Mouse (Mus musculus): ENCODE results near the gene Dll4. TPM values are rescaled to one million over a fixed set of nuclear protein-coding genes. Genes with fewer than 3 reads are reported as not detected.
A peak's percentile ranks its signal among the peaks of the same experiment; 100 is the strongest.

The Dll4 gene
- polyA plus RNA-seq, 1 experiment from 2014 or later = 5.3 TPM

GRCm38 (mm10) chr2:119318043-119318710 lies 7.4 kb upstream of the Dll4 start:
- no peak overlapping the region for H3K4me3 ChIP-seq
- H3K27ac ChIP-seq = no peak overlapping the region
- peaks cover 45% of the 10 kb centered on the region for H3K27me3 ChIP-seq (ENCODE audit: low read depth, poor library complexity, severe bottlenecking)
- no peaks in the 10 kb centered on the region for H3K9me3 ChIP-seq (replicated peaks)
- no peak for DNase-seq (ENCODE audit: low spot score)
- peaks cover 47% of the 10 kb centered on the region for H3K4me1 ChIP-seq
- H3K36me3 ChIP-seq = no peaks in the 10 kb centered on the region
- WGBS = 77% methylated on average over 3 of the region's 3 CpGs

GRCm38 (mm10) chr2:119320571-119320970 lies 5.0 kb upstream of the Dll4 start:
- H3K4me3 ChIP-seq = no peak overlapping the region
- H3K36me3 ChIP-seq = no peaks in the 10 kb centered on the region
- H3K4me1 ChIP-seq = peaks cover 48% of the 10 kb centered on the region
- no peaks in the 10 kb centered on the region for H3K9me3 ChIP-seq (replicated peaks)
- whole genome bisulfite sequencing = 73% methylated on average over 8 of the region's 8 CpGs
- DNase-seq (ENCODE audit: low spot score) = no peak
- peaks cover 69% of the 10 kb centered on the region for H3K27me3 ChIP-seq (ENCODE audit: low read depth, poor library complexity, severe bottlenecking)
- H3K27ac ChIP-seq = no peak overlapping the region

DNA sequence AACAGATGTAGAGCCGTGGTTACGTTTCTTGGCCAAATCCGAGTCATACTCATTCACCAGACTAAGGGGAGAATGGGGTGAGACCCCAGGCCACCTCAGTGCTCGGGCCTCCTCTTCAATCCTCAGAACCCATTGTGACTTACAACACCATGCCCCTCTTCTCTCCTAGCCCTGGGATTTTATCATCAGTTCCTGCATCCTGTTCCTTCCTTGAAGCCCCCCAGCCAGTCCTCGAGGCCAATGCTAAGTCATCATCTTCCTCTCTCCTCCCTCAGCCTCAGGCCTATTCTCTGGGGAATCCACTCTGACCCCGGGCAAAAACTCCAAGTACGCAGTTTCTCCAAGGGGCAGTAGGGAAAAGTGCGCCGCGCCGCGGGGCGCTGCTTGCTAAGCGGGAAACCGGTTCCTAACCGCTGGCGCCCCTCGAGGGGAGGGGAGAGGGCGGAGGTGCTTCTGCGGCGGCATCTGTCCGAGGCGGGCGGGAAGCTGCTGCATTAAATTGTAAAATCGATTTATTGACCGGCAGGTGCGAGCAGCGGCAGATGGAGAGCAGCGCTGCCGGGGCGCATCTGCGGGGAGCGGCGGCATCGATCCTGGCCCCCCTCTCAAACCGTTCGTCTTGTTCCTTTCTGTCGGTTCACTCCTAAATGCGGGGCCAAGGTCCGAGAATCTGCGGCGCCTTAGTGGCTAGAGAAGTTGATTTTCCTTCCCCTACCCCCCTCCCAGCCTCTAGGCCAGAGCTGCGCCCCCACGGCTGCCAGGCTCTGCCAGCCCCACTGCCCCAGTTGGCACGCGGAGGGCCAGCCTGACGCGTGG lies 3.6 kb upstream of the Dll4 start:
- Histone ChIP-seq H3K27ac (peak overlapping the region; percentile 81), H3K36me3 (no peaks in the 10 kb centered on the region), H3K27me3 (ENCODE audit: low read depth, poor library complexity, severe bottlenecking) (peaks cover 83% of the 10 kb centered on the region), H3K4me1 (peaks cover 60% of the 10 kb centered on the region), H3K4me3 (peak overlapping the region; percentile 50), H3K9me3 (replicated peaks) (no peaks in the 10 kb centered on the region)
- 3% methylated on average over 48 of the region's 48 CpGs for WGBS
- DNase-seq (ENCODE audit: low spot score) = peak; percentile 60

- Histone ChIP-seq H3K4me3 (peak overlapping the region; percentile 50), H3K4me1 (peaks cover 64% of the 10 kb centered on the region), H3K36me3 (no peaks in the 10 kb centered on the region), H3K9me3 (replicated peaks) (no peaks in the 10 kb centered on the region), H3K27me3 (ENCODE audit: low read depth, poor library complexity, severe bottlenecking) (peaks cover 90% of the 10 kb centered on the region), H3K27ac (peak overlapping the region; percentile 81)
- 4% methylated on average over 39 of the region's 39 CpGs for WGBS
- peak; percentile 75 for DNase-seq (ENCODE audit: low spot score)
These were observed 2.8 kb upstream of the Dll4 start for GRCm38 (mm10) chr2:119322587-119323300.

DNA sequence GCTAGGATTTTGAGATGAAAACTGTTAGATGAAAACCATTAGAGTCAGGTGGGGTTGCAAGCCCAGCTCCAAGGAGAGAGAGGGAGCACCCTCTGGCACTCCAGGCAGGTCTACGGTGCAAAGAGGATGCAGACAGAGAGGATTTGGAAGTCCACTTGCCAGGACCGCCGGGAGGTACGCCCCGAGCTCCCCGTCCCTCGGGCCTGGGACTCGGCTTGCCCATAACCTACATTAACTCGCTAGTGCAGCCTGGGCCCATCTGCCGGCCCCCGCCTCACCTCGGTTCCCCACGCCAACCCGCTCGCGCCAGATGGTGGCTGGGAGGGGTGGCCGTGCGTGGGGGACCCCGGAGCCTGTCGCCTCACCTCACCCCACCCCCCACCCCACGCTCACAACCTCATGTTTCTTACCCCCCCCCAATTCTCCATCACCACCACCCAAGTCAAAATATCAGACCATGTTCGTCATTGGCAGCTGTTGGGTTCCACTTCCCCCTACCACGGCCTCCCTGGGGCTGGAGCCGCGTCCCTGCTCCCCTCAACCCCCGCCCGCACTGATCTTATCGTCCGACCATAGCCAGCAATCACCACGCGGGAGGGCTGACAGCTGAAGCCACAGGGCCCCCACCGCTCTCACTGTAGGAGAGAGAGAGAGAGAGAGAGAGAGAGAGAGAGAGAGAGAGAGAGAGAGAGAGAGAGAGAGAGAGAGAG lies 1.6 kb upstream of the Dll4 start:
- DNase-seq (ENCODE audit: low spot score) = peak; percentile 46
- Histone ChIP-seq H3K4me3 (peak overlapping the region; percentile 59), H3K36me3 (no peaks in the 10 kb centered on the region), H3K4me1 (peaks cover 61% of the 10 kb centered on the region), H3K27me3 (ENCODE audit: low read depth, poor library complexity, severe bottlenecking) (peaks cover 97% of the 10 kb centered on the region), H3K27ac (no peak overlapping the region), H3K9me3 (replicated peaks) (no peaks in the 10 kb centered on the region)
- WGBS = 2% methylated on average over 32 of the region's 32 CpGs

DNA sequence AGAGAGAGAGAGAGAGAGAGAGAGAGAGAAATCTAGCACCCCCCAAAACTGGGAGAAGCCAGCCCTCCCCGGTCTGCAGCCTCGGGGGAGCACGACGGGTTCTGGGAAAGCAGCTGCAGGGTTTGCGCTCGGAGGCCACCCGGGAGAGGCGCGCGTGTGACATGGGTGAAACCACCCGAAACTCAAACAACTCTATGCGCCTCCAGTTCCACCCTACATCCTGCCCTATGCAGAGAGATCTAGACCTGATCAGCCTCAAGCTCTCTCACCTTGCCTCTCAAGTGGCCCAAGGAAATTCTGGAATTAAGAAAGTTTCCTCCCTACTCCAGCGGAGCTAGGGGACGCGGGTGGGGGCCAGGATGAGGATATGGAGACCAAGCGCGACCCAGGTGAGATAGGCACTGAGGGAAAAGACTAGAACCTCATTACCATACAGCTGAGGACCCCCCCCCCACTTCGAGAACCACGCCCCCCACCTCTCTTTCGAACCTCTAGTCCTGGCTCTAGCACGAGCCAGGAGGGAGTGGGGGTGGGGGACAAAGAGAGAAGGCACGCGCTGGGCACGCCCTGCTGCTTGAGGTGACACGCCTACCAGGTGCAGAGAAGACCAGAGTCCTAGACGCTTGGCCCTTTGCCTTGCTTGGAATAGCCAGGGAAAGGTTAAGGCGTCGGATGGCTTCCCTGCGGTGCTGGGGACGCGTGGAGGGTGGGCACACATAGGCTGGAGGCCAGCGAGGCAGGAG lies 837 bp upstream of the Dll4 start:
- no peak overlapping the region for H3K27ac ChIP-seq
- H3K4me1 ChIP-seq = peaks cover 61% of the 10 kb centered on the region
- no peaks in the 10 kb centered on the region for H3K9me3 ChIP-seq (replicated peaks)
- peaks cover 99% of the 10 kb centered on the region for H3K27me3 ChIP-seq (ENCODE audit: low read depth, poor library complexity, severe bottlenecking)
- under 1% methylated on average over 32 of the region's 32 CpGs for WGBS
- H3K36me3 ChIP-seq = no peaks in the 10 kb centered on the region
- H3K4me3 ChIP-seq = peak overlapping the region; percentile 59
- DNase-seq (ENCODE audit: low spot score) = peak; percentile 44

DNA sequence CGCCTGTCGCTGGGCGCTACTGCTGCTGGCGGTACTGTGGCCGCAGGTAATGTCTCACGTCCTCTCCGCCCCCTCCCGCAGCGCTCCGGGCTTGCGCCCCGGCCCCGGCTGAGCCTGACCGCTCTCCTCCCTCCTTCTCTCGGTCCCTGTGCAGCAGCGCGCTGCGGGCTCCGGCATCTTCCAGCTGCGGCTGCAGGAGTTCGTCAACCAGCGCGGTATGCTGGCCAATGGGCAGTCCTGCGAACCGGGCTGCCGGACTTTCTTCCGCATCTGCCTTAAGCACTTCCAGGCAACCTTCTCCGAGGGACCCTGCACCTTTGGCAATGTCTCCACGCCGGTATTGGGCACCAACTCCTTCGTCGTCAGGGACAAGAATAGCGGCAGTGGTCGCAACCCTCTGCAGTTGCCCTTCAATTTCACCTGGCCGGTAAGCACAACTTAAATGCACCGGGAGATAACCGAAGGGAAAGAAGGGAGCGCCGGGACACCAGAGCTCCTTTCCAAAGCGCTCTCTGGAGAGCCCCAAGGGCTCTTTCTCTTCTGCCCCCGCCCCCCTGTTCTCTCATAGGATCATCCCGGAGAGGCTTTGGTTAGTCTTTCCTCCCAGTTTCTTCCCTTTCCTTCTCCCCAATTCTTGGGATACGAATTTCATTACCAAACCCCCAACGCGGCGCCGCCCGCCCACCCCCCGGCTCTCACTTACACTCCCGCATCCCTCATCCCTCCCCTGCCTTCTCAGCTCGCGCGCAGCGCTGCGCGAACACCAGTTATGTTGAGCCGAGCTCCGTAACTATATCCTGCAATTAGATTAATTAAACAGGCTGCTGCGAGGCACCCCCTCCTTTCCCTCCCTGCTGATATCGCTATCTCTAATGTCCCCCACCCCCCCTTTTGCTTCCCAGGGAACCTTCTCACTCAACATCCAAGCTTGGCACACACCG lies 847 bp downstream of the Dll4 start:
- WGBS = under 1% methylated on average over 61 of the region's 61 CpGs
- peak overlapping the region; percentile 53 for H3K27ac ChIP-seq
- no peaks in the 10 kb centered on the region for H3K36me3 ChIP-seq
- peaks cover 59% of the 10 kb centered on the region for H3K4me1 ChIP-seq
- peak; percentile 66 for DNase-seq (ENCODE audit: low spot score)
- H3K9me3 ChIP-seq (replicated peaks) = no peaks in the 10 kb centered on the region
- peaks cover 100% of the 10 kb centered on the region for H3K27me3 ChIP-seq (ENCODE audit: low read depth, poor library complexity, severe bottlenecking)
- H3K4me3 ChIP-seq = peak overlapping the region; percentile 59

GRCm38 (mm10) chr2:119327102-119327480 lies 1.5 kb downstream of the Dll4 start:
- Histone ChIP-seq H3K9me3 (replicated peaks) (no peaks in the 10 kb centered on the region), H3K4me1 (peaks cover 54% of the 10 kb centered on the region), H3K27me3 (ENCODE audit: low read depth, poor library complexity, severe bottlenecking) (peaks cover 100% of the 10 kb centered on the region), H3K27ac (peak overlapping the region; percentile 50; the same call in 1 of the 2 replicates), H3K36me3 (no peaks in the 10 kb centered on the region), H3K4me3 (peak overlapping the region; percentile 59)
- under 1% methylated on average over 30 of the region's 30 CpGs for WGBS
- DNase-seq (ENCODE audit: low spot score) = peak; percentile 80

DNA sequence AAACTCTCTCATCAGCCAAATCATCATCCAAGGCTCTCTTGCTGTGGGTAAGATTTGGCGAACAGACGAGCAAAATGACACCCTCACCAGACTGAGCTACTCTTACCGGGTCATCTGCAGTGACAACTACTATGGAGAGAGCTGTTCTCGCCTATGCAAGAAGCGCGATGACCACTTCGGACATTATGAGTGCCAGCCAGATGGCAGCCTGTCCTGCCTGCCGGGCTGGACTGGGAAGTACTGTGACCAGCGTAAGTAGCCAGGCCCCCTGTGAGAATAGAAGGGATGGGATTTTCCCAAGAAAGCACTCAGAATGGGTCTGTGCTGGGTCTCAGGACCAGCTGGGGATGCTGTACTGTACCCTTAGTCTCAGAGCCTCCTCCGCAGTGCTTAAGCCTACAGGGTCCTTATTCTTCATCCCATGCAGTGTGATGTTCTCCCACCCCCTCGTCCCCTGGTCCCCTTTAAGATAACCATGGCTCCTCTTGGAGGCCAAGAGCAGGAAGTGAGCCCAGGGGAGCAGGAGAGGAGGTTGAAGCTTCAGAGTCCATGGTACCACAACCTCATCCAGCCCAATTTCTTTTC lies 2.5 kb downstream of the Dll4 start:
- H3K36me3 ChIP-seq = no peaks in the 10 kb centered on the region
- DNase-seq (ENCODE audit: low spot score) = no peak
- peak overlapping the region; percentile 26; the same call in 1 of the 2 replicates for H3K27ac ChIP-seq
- no peaks in the 10 kb centered on the region for H3K9me3 ChIP-seq (replicated peaks)
- peaks cover 100% of the 10 kb centered on the region for H3K27me3 ChIP-seq (ENCODE audit: low read depth, poor library complexity, severe bottlenecking)
- peaks cover 44% of the 10 kb centered on the region for H3K4me1 ChIP-seq
- WGBS = 17% methylated on average over 11 of the region's 11 CpGs
- H3K4me3 ChIP-seq = peak overlapping the region; percentile 59

- no peak overlapping the region; the same call in 1 of the 2 replicates for H3K27ac ChIP-seq
- no peaks in the 10 kb centered on the region for H3K9me3 ChIP-seq (replicated peaks)
- peaks cover 41% of the 10 kb centered on the region for H3K4me1 ChIP-seq
- no peaks in the 10 kb centered on the region for H3K36me3 ChIP-seq
- DNase-seq (ENCODE audit: low spot score) = no peak
- H3K27me3 ChIP-seq (ENCODE audit: low read depth, poor library complexity, severe bottlenecking) = peaks cover 96% of the 10 kb centered on the region
- WGBS = 44% methylated on average over 5 of the region's 5 CpGs
- H3K4me3 ChIP-seq = peak overlapping the region; percentile 59
These were observed 3.0 kb downstream of the Dll4 start for GRCm38 (mm10) chr2:119328546-119328945.
